Mouse (Mus musculus): ENCODE results near the gene Ppie. TPM values are rescaled to one million over a fixed set of nuclear protein-coding genes. Genes with fewer than 3 reads are reported as not detected.
"Not testable (repeated sequence)": the region's sequence is repeated elsewhere in the genome, so short reads cannot be mapped to it uniquely, and the experiment has no call there.

The Ppie gene
- total and polyA plus RNA-seq, 2 experiments from 2014 or later: 28.9 to 47.7 TPM

- ATAC-seq (peak; percentile 23), DNase-seq (peak; percentile 2)
- H3K4me3 ChIP-seq (ENCODE audit: low read depth, low read length): no peak overlapping the region; the same call in 1 of the 2 replicates
- no peak overlapping the region for H3K27ac ChIP-seq (ENCODE audit: low read depth, low read length)
- 8% methylated on average over 15 of the region's 15 CpGs for WGBS
- no peaks in the 10 kb centered on the region for H3K36me3 ChIP-seq (ENCODE audit: insufficient read depth)
- H3K4me2 ChIP-seq (ENCODE audit: low read depth): peak overlapping the region; percentile 39
- TF ChIP-seq CTCF (IDR thresholded peaks at IDR 0.05; ENCODE audit: low read depth): no peak
- H3K27me3 ChIP-seq (ENCODE audit: insufficient read depth, low read length): no peaks in the 10 kb centered on the region
- H3K9me3 ChIP-seq (ENCODE audit: low read length): no peaks in the 10 kb centered on the region
- no peaks in the 10 kb centered on the region for H3K4me1 ChIP-seq (ENCODE audit: insufficient read depth)
- H3K9ac ChIP-seq: no peak overlapping the region
These were observed 22.7 kb upstream of the Ppie start for GRCm38 (mm10) chr4:123162305-123162917.

GRCm38 (mm10) chr4:123161251-123161650 lies 21.5 kb upstream of the Ppie start:
- H3K9ac ChIP-seq; ATAC-seq; H3K27me3 ChIP-seq (ENCODE audit: insufficient read depth, low read length); H3K4me2 ChIP-seq (ENCODE audit: low read depth); H3K9me3 ChIP-seq (ENCODE audit: low read length); H3K4me1 ChIP-seq (ENCODE audit: insufficient read depth); H3K4me3 ChIP-seq (ENCODE audit: low read depth, low read length); DNase-seq; H3K27ac ChIP-seq (ENCODE audit: low read depth, low read length); H3K36me3 ChIP-seq (ENCODE audit: insufficient read depth): not testable (repeated sequence)
- WGBS: 97% methylated on average over 3 of the region's 3 CpGs

- no peak overlapping the region for H3K4me2 ChIP-seq (ENCODE audit: low read depth)
- no peak overlapping the region for H3K4me3 ChIP-seq (ENCODE audit: low read depth, low read length)
- DNase-seq (no peak), ATAC-seq (no peak)
- H3K9ac ChIP-seq: no peak overlapping the region
- H3K4me1 ChIP-seq (ENCODE audit: insufficient read depth): no peaks in the 10 kb centered on the region
- no peak for TF ChIP-seq CTCF (IDR thresholded peaks at IDR 0.05; ENCODE audit: low read depth)
- H3K9me3 ChIP-seq (ENCODE audit: low read length): no peaks in the 10 kb centered on the region
- no peaks in the 10 kb centered on the region for H3K36me3 ChIP-seq (ENCODE audit: insufficient read depth)
- H3K27me3 ChIP-seq (ENCODE audit: insufficient read depth, low read length): no peaks in the 10 kb centered on the region
- no peak overlapping the region for H3K27ac ChIP-seq (ENCODE audit: low read depth, low read length)
- 80% methylated on average over 6 of the region's 6 CpGs for WGBS
These were observed 20.8 kb upstream of the Ppie start for GRCm38 (mm10) chr4:123160571-123160970.

GRCm38 (mm10) chr4:123155840-123156239 lies 16.1 kb upstream of the Ppie start:
- H3K9ac ChIP-seq: no peak overlapping the region

GRCm38 (mm10) chr4:123155427-123155826 lies 15.7 kb upstream of the Ppie start:
- Histone ChIP-seq H3K27ac (ENCODE audit: low read depth, low read length) (no peak overlapping the region), H3K27me3 (ENCODE audit: insufficient read depth, low read length) (no peaks in the 10 kb centered on the region; the same call in 1 of the 2 replicates), H3K9me3 (ENCODE audit: low read length) (no peaks in the 10 kb centered on the region), H3K4me1 (ENCODE audit: insufficient read depth) (no peaks in the 10 kb centered on the region), H3K4me2 (ENCODE audit: low read depth) (no peak overlapping the region), H3K9ac (no peak overlapping the region), H3K4me3 (ENCODE audit: low read depth, low read length) (no peak overlapping the region), H3K36me3 (ENCODE audit: insufficient read depth) (no peaks in the 10 kb centered on the region)
- TF ChIP-seq CTCF (IDR thresholded peaks at IDR 0.05; ENCODE audit: low read depth): no peak
- DNase-seq (no peak), ATAC-seq (peak; percentile 12; the same call in 1 of the 2 replicates)
- 73% methylated on average over 2 of the region's 2 CpGs for WGBS

More at GRCm38 (mm10) chr4:123155840-123156239, 16.1 kb upstream of the Ppie start:
- no peak for TF ChIP-seq CTCF (IDR thresholded peaks at IDR 0.05; ENCODE audit: low read depth)
- Histone ChIP-seq H3K27ac (ENCODE audit: low read depth, low read length) (no peak overlapping the region), H3K4me2 (ENCODE audit: low read depth) (no peak overlapping the region), H3K36me3 (ENCODE audit: insufficient read depth) (no peaks in the 10 kb centered on the region), H3K4me1 (ENCODE audit: insufficient read depth) (no peaks in the 10 kb centered on the region), H3K27me3 (ENCODE audit: insufficient read depth, low read length) (no peaks in the 10 kb centered on the region; the same call in 1 of the 2 replicates), H3K4me3 (ENCODE audit: low read depth, low read length) (no peak overlapping the region), H3K9me3 (ENCODE audit: low read length) (no peaks in the 10 kb centered on the region)
- ATAC-seq (no peak), DNase-seq (no peak)

- 29% methylated on average over 4 of the region's 4 CpGs for WGBS
- H3K9me3 ChIP-seq (ENCODE audit: low read length): no peaks in the 10 kb centered on the region
- TF ChIP-seq CTCF (IDR thresholded peaks at IDR 0.05; ENCODE audit: low read depth): peak; percentile 72
- no peak overlapping the region for H3K4me2 ChIP-seq (ENCODE audit: low read depth)
- H3K4me1 ChIP-seq (ENCODE audit: insufficient read depth): no peaks in the 10 kb centered on the region
- no peak overlapping the region for H3K27ac ChIP-seq (ENCODE audit: low read depth, low read length)
- H3K36me3 ChIP-seq (ENCODE audit: insufficient read depth): no peaks in the 10 kb centered on the region
- ATAC-seq (peak; percentile 71; the same call in 1 of the 2 replicates), DNase-seq (peak; percentile 80)
- no peak overlapping the region for H3K9ac ChIP-seq
- H3K4me3 ChIP-seq (ENCODE audit: low read depth, low read length): no peak overlapping the region
- H3K27me3 ChIP-seq (ENCODE audit: insufficient read depth, low read length): no peaks in the 10 kb centered on the region; the same call in 1 of the 2 replicates
These were observed 15.3 kb upstream of the Ppie start for GRCm38 (mm10) chr4:123155004-123155403.

GRCm38 (mm10) chr4:123152976-123153375 lies 13.2 kb upstream of the Ppie start:
- H3K9ac ChIP-seq: no peak overlapping the region
- no peaks in the 10 kb centered on the region; the same call in 1 of the 2 replicates for H3K27me3 ChIP-seq (ENCODE audit: insufficient read depth, low read length)
- ATAC-seq: peak; percentile 81
- 45% methylated on average over 5 of the region's 5 CpGs for WGBS
- H3K27ac ChIP-seq (ENCODE audit: low read depth, low read length): no peak overlapping the region
- H3K4me2 ChIP-seq (ENCODE audit: low read depth): no peak overlapping the region
- H3K9me3 ChIP-seq (ENCODE audit: low read length): no peaks in the 10 kb centered on the region
- H3K4me3 ChIP-seq (ENCODE audit: low read depth, low read length): no peak overlapping the region
- DNase-seq: peak; percentile 11
- TF ChIP-seq CTCF (IDR thresholded peaks at IDR 0.05; ENCODE audit: low read depth): no peak
- H3K4me1 ChIP-seq (ENCODE audit: insufficient read depth): no peaks in the 10 kb centered on the region
- no peaks in the 10 kb centered on the region for H3K36me3 ChIP-seq (ENCODE audit: insufficient read depth)

Data from forebrain, postnatal 0 days (tissue).